Mouse (Mus musculus) E14TG2a.4 (cell line): Measurements from ENCODE around the gene Ccr1.
"Not testable (repeated sequence)": the region's sequence is repeated elsewhere in the genome, so short reads cannot be mapped to it uniquely, and the experiment has no call there.

ENCODE experiments used
- CTCF ChIP-seq: conservative IDR thresholded peaks from 2 replicates; pipeline ENCODE4 v1.5.1; 2014; ENCODE audit warnings: low read length
- NANOG ChIP-seq: IDR thresholded peaks from 2 replicates; pipeline ENCODE4 v1.6.1; 2014; ENCODE audit warnings: borderline replicate concordance, low read length, mixed read lengths
- POU5F1 ChIP-seq: IDR thresholded peaks from 2 replicates; pipeline ENCODE4 v1.6.1; 2014; ENCODE audit warnings: low read length, borderline replicate concordance

GRCm38 (mm10) chr9:123924035-123924434 lies 44.5 kb downstream of the Ccr1 start:
- not testable (repeated sequence) for TF ChIP-seq CTCF, NANOG, POU5F1
